Mouse (Mus musculus) liver, embryonic 12.5 days (tissue): ENCODE measurements around the gene Ptprn2. TPM values are rescaled to one million over a fixed set of nuclear protein-coding genes. Genes with fewer than 3 reads are reported as not detected.

Source experiments
- ATAC-seq: fragments of 200-750 bp; cut with Nextera tagmentation; 2 replicates; pipeline ENCODE4 v1.8.0; 2017; ENCODE audit warnings: moderate number of reproducible peaks, mild to moderate bottlenecking, moderate library complexity
- H3K27ac ChIP-seq: fragments of 300-500 bp; sonication (generic); 2 replicates; pipeline ENCODE4 v1.5.1; 2016; ENCODE audit warnings: mild to moderate bottlenecking
- H3K27me3 ChIP-seq: fragments of 300-500 bp; sonication (generic); replicated peaks from 2 replicates; pipeline ENCODE4 v1.6.1; 2016; ENCODE audit warnings: mild to moderate bottlenecking, moderate library complexity
- H3K36me3 ChIP-seq: fragments of 300-500 bp; sonication (generic); 2 replicates; pipeline ENCODE4 v1.6.1; 2016; ENCODE audit warnings: mild to moderate bottlenecking, moderate library complexity
- H3K4me1 ChIP-seq: fragments of 300-500 bp; sonication (generic); 2 replicates; pipeline ENCODE4 v1.6.1; 2016
- H3K4me2 ChIP-seq: fragments of 300-500 bp; sonication (generic); 2 replicates; pipeline ENCODE4 v1.6.1; 2016; ENCODE audit warnings: mild to moderate bottlenecking, moderate library complexity
- H3K4me3 ChIP-seq: fragments of 300-500 bp; sonication (generic); 2 replicates; pipeline ENCODE4 v1.5.1; 2016; ENCODE audit warnings: mild to moderate bottlenecking, moderate library complexity
- H3K9ac ChIP-seq: fragments of 300-500 bp; sonication (generic); 2 replicates; pipeline ENCODE4 v1.6.1; 2016; ENCODE audit warnings: mild to moderate bottlenecking, moderate library complexity
- H3K9me3 ChIP-seq: fragments of 300-500 bp; sonication (generic); replicated peaks from 2 replicates; pipeline ENCODE4 v1.6.1; 2016; ENCODE audit warnings: mild to moderate bottlenecking, moderate library complexity
- WGBS: fragments of 180-500 bp; shearing (Covaris S2); methylation state at CpG from one replicate; pipeline ENCODE4 v1.1.7; 2016; ENCODE audit not compliant: insufficient replicate concordance; 5-methylcytosine and 5-hydroxymethylcytosine counted together
- polyA plus RNA-seq: library from polyadenylated mRNA; unstranded; fragments of >200 nt; fragmentation: Nextera tagmentation; extraction: Ambion mirVana; gene quantifications from 2 replicates; pipeline ENCODE4 v1.2.1, GENCODE M21; 2016

The Ptprn2 gene
- polyA plus RNA-seq, 1 experiment from 2014 or later, result not detected

DNA sequence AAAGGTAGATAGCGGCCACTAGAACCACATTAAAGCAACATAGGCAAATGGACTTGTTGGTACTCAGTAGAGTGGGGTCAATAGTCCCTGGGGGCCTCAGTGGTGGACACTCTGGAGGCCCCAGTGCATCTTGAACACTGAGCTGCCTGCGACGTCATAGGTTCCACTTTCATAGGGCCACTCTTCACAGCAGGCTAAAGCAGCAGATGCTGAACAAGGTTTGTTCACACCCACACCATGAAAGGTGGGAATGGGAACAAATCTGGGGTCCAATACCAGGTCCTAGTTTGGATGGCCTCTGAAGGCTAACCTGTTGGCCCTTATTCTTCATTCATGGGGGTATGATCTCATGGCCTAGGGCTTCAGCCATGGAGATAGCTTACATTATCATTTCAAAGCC, 641.6 kb downstream of the Ptprn2 start:
- Histone ChIP-seq H3K4me2 (no peak overlapping the region), H3K27ac (no peak overlapping the region), H3K9ac (no peak overlapping the region), H3K27me3 (no peaks in the 10 kb centered on the region), H3K4me1 (no peaks in the 10 kb centered on the region), H3K4me3 (no peak overlapping the region), H3K9me3 (no peaks in the 10 kb centered on the region), H3K36me3 (no peaks in the 10 kb centered on the region)
- no peak for ATAC-seq
- 70% methylated on average over 3 of the region's 3 CpGs for WGBS

DNA sequence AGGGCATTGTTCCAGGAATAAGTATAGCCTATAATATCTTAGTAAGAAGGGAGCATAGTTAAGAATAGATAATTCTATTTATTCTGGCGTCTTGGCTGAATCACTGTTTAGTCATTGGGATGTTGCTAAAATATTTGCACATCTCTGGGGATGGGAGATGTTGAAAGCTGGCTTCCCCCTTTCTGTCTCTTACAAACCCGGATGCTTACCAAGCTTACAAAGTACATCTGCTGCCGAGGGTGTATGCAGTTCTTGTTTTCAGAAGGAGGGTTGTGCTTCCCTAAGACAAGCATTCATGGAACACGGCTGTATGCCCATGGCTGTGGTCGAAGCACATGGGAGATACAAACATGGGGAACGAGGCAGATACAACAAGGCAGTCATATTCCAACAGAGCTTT, 642.0 kb downstream of the Ptprn2 start:
- Histone ChIP-seq H3K9me3 (no peaks in the 10 kb centered on the region), H3K4me2 (no peak overlapping the region), H3K4me3 (no peak overlapping the region), H3K27ac (no peak overlapping the region), H3K36me3 (no peaks in the 10 kb centered on the region), H3K27me3 (no peaks in the 10 kb centered on the region), H3K9ac (no peak overlapping the region), H3K4me1 (no peaks in the 10 kb centered on the region)
- no peak for ATAC-seq
- WGBS, result 62% methylated on average over 6 of the region's 6 CpGs

DNA sequence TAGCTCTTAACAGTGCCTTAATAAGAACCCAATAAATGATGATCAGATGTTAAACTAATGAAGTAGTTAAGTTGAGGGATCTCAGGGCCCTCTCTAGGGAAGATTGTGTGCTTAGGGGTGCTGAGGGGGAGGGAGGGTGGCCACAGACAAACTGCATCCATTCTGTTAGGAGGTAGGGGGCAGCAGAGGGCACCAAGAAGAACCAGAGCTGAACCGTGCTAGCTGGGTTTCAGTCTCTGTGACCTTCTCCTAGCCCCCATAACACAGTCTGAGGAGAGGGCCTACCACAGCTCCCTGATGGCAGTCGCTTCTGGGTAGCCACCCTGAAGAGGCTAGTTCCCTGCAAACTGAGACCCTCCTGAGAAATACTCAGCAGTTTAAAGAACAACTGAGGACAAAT, 646.6 kb downstream of the Ptprn2 start:
- Histone ChIP-seq H3K4me2 (no peak overlapping the region), H3K4me1 (no peaks in the 10 kb centered on the region), H3K36me3 (no peaks in the 10 kb centered on the region), H3K27me3 (no peaks in the 10 kb centered on the region), H3K27ac (no peak overlapping the region), H3K4me3 (no peak overlapping the region), H3K9me3 (no peaks in the 10 kb centered on the region), H3K9ac (no peak overlapping the region)
- WGBS, result 5% methylated on average over 2 of the region's 2 CpGs
- ATAC-seq, result no peak

DNA sequence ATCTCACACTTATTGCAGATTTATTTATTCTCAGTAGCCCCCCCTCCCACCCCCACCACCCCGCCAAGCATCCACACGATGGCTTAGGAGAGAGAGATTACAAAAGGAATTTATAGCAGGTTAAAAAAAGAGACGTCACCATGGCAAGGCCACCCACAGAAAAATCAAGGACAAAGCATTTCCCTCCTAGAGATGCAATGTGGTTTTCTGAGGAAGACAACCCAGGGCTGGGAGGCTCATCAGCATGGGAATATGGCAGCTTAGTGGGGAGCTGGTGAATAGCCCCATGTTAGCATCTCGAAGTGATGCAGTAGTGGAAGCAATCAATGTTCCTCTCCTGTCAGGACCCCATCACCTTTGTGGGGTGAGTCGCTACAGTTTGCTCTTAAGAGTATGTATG, 649.7 kb downstream of the Ptprn2 start:
- H3K9ac ChIP-seq, result no peak overlapping the region
- ATAC-seq, result no peak
- no peak overlapping the region for H3K4me3 ChIP-seq
- H3K36me3 ChIP-seq, result no peaks in the 10 kb centered on the region
- no peaks in the 10 kb centered on the region for H3K9me3 ChIP-seq
- no peak overlapping the region for H3K27ac ChIP-seq
- WGBS, result 65% methylated on average over 5 of the region's 5 CpGs
- H3K4me1 ChIP-seq, result no peaks in the 10 kb centered on the region
- no peaks in the 10 kb centered on the region for H3K27me3 ChIP-seq
- H3K4me2 ChIP-seq, result no peak overlapping the region

DNA sequence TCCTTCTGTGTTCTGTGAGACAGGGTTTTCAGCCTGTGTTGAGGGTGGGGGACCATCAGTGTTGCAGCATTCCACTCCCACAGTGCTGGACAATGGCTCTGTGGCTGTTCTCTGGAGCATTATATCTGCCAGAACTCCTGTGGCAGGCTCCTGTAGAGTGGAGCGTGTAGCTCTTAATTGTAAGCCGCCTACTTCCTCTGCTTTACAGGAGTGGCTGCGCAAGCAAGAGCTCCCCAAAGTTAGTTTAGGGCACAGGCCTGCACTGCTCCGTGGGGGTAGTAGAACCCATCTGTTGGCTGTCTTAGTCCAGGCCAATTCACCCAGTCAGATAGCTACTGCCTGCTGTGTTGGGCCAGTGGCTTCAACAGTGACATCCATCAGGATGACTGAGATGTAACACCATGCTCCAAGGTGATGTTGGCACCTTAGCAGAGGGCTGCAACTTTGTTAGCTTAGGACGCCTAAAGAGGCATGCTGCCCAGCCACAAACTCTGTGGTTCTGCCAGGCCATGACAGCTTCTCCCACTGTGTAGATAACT, 651.0 kb downstream of the Ptprn2 start:
- H3K9me3 ChIP-seq, result no peaks in the 10 kb centered on the region
- 53% methylated on average over 5 of the region's 5 CpGs for WGBS
- no peak overlapping the region for H3K4me2 ChIP-seq
- H3K36me3 ChIP-seq, result no peaks in the 10 kb centered on the region
- no peak overlapping the region for H3K9ac ChIP-seq
- no peak overlapping the region for H3K4me3 ChIP-seq
- no peaks in the 10 kb centered on the region for H3K4me1 ChIP-seq
- ATAC-seq, result no peak
- no peaks in the 10 kb centered on the region for H3K27me3 ChIP-seq
- no peak overlapping the region for H3K27ac ChIP-seq

DNA sequence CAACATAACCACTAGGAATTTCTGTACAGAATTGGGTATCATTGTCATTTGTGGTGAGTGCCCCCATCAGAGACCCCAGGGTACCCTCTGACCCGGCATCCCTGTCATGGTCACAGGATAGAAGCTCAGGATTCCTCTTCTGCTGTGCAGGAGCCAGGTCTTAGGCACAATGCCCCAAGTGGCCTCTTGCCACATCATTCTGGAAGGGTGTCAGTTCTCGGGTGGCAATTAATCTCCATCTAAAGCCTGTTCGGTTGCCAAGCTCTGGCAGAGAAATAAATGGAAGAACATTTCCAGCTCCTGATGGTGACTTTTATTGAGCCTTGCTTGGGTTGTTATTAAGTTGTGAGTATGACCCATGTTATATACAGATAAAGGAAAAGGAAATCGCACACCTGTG, 655.4 kb downstream of the Ptprn2 start:
- Histone ChIP-seq H3K4me1 (no peaks in the 10 kb centered on the region), H3K9me3 (no peaks in the 10 kb centered on the region), H3K36me3 (no peaks in the 10 kb centered on the region), H3K4me3 (no peak overlapping the region), H3K27me3 (no peaks in the 10 kb centered on the region), H3K4me2 (no peak overlapping the region), H3K27ac (no peak overlapping the region), H3K9ac (no peak overlapping the region)
- no peak for ATAC-seq
- 69% methylated on average over 4 of the region's 4 CpGs for WGBS

DNA sequence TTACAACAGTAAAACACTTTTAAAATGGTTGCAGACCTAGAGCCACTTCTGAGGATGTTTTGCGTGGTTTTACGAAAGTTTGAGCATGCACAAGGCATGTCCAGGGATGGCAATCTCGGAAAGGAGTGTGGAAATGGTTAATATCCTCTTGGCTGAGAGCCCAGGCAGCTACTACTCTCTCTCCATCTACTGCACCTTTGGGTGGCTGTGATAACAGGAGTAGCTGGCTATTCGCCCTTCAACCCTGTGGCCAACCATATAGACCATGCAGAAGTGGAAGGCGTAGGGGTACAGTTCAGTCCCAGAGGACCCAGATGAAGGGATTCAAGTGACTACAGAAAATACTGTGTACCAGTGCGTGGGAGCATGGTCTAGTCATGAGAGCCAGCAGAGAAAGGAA, 655.9 kb downstream of the Ptprn2 start:
- no peak overlapping the region for H3K4me3 ChIP-seq

DNA sequence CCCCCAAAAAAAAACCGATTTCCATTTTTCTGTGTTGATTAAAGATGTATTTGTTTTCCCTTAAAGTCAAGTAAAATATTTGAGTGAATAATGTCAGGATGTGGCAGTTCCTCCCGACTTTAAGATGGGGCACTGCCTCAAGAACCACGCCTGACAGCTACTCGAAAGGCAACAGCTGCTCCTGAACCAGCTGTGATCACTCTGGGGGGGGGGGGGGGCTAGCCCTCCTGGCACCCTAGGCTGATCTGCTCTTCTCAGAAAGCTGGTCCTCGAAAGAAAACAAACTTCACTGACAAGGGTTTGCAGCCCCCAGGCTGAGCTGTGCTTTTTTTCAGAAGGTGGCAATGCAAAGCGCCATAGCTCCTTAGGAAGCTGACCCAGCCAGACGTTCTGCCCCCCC, 663.7 kb downstream of the Ptprn2 start:
- no peak overlapping the region for H3K4me2 ChIP-seq
- WGBS, result 13% methylated on average over 7 of the region's 7 CpGs
- no peaks in the 10 kb centered on the region for H3K36me3 ChIP-seq
- H3K27ac ChIP-seq, result no peak overlapping the region
- no peak for ATAC-seq
- peaks cover 55% of the 10 kb centered on the region for H3K27me3 ChIP-seq
- H3K4me3 ChIP-seq, result no peak overlapping the region
- H3K9me3 ChIP-seq, result no peaks in the 10 kb centered on the region
- H3K9ac ChIP-seq, result no peak overlapping the region
- H3K4me1 ChIP-seq, result no peaks in the 10 kb centered on the region

More for the DNA sequence above, 655.9 kb downstream of the Ptprn2 start:
- no peak overlapping the region for H3K27ac ChIP-seq
- no peaks in the 10 kb centered on the region for H3K36me3 ChIP-seq
- no peak for ATAC-seq
- no peak overlapping the region for H3K4me2 ChIP-seq
- H3K4me1 ChIP-seq, result no peaks in the 10 kb centered on the region
- WGBS, result 63% methylated on average over 6 of the region's 6 CpGs
- no peaks in the 10 kb centered on the region for H3K9me3 ChIP-seq
- H3K27me3 ChIP-seq, result no peaks in the 10 kb centered on the region
- no peak overlapping the region for H3K9ac ChIP-seq

DNA sequence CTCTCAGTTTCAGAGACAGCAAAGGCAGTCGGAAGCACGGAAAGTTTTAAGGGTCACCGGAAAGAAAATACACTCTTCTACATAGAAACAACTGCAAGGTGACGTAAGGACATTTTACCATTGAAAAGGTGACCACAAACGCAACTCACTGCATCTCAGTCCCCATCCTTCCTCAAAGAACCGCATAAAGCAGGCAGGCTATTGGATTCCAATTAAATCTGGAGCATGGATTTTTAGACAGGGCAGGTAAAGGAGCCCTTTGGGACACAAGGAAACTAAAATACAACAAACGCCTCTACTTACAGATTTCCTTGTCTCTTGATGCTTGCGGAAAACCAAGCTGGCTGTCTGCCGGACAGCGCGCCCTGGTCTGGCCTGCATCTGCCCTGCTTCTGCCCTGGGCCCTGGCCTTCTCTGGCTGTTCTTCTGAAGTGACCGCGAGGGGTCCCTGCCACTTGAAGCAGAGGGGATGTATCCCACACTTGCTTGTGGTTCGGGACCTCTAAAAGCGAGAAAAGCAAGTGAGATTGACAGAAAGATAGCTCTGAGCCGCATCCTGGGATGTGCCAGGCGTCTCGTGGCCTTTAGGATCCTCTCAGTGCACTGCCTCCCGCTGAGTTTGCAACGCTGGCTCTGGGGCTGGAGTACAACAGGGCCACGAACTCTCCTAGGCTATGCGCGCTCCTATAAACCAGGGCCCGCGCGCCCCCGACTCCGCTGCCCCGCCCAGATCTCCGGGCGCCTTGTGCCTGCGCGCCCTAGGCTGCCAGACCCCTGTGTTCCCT, 665.3 kb downstream of the Ptprn2 start:
- Histone ChIP-seq H3K4me3 (no peak overlapping the region), H3K9ac (no peak overlapping the region), H3K36me3 (no peaks in the 10 kb centered on the region), H3K4me1 (no peaks in the 10 kb centered on the region), H3K9me3 (no peaks in the 10 kb centered on the region), H3K4me2 (no peak overlapping the region), H3K27ac (no peak overlapping the region), H3K27me3 (peaks cover 71% of the 10 kb centered on the region)
- 14% methylated on average over 33 of the region's 33 CpGs for WGBS
- ATAC-seq, result no peak

DNA sequence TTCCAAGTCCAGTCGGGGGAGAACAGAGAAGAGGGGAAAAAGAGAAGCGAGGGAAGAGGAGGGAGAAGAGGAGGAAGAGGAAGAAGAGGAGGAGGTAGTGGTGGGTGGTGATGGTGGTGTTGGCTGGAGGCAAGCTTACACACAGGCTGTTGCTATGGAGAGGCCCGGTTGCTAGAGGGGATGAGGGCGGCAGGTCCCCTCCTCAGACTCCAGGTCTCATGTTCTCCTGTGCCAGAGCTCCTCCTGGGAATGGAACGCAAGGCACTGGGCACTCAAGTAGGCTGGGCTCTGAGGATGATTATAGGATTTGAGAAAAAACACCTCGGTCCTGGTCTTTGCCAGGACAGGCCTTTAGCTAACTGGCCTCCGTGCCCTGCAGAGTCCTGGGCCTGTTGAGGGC, 666.1 kb downstream of the Ptprn2 start:
- Histone ChIP-seq H3K9ac (no peak overlapping the region), H3K4me1 (no peaks in the 10 kb centered on the region), H3K27ac (no peak overlapping the region), H3K27me3 (peaks cover 78% of the 10 kb centered on the region), H3K9me3 (no peaks in the 10 kb centered on the region), H3K36me3 (no peaks in the 10 kb centered on the region), H3K4me2 (no peak overlapping the region), H3K4me3 (no peak overlapping the region)
- 12% methylated on average over 7 of the region's 7 CpGs for WGBS
- no peak for ATAC-seq

DNA sequence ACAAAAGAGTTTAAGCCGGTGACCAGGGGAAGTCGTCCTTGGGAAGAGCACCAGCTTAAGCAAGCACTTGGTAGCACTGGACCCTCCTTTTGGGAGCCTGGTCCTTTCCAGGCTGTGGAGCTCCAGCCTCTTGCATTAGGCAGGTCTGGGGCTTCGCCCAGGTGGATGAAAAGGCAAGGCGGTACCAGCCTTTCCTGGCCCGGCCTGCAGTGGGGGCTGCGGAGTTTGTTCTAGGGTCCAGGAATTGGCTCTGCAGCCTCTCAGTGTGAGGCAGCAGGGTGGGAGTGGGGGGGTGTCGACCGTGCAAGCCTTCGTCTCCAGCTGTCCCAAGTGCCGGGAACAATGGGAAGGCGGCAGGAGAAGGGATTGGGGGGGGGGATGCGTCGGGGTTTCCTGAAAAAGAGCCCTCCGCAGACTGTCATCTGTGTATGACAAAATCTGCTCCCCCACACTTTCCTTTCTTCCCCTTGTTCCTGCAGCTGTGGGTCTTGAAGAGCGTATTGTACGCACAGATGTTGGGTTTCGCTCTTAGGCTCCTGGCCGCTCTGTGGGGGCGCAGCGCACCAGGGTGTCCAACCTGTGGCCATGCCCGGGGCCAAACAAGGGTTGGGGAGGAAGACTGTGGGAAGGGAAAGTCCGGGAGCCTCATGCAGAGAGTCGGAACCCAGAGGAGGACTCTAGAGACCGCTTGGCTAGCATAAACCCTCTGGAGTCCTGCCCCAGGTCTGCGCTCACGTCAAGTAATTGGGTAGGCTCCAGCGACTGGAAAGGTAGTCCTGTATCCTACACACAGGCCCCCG, 667.0 kb downstream of the Ptprn2 start:
- no peak for ATAC-seq
- Histone ChIP-seq H3K27ac (no peak overlapping the region), H3K4me1 (no peaks in the 10 kb centered on the region), H3K4me2 (no peak overlapping the region), H3K9me3 (no peaks in the 10 kb centered on the region), H3K27me3 (peaks cover 86% of the 10 kb centered on the region), H3K9ac (no peak overlapping the region), H3K4me3 (no peak overlapping the region), H3K36me3 (no peaks in the 10 kb centered on the region)
- 6% methylated on average over 28 of the region's 28 CpGs for WGBS

DNA sequence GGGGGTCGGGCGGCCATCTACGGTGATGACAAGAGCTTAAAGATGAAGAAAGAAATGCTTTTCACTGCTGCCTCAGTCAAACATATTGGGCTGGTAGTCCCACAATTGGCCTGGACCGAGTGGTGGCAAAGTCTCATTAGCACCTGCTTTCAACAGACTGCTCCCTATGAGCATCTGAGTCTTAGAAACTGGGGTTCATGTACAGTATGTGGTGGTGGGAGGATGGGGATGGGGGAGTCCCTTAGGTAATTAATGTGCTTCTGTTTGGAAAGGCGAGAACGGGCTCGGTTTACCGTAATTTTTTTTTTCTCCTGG, 667.6 kb downstream of the Ptprn2 start:
- H3K27ac ChIP-seq, result no peak overlapping the region
- peak overlapping the region; percentile 61 for H3K4me2 ChIP-seq
- ATAC-seq, result no peak
- no peaks in the 10 kb centered on the region for H3K36me3 ChIP-seq
- H3K9me3 ChIP-seq, result no peaks in the 10 kb centered on the region
- H3K4me1 ChIP-seq, result no peaks in the 10 kb centered on the region
- H3K4me3 ChIP-seq, result 0 out of 2 replicates have a peak overlapping the region, but pooled peaks have one; percentile 43
- 4% methylated on average over 8 of the region's 8 CpGs for WGBS
- H3K27me3 ChIP-seq, result peaks cover 92% of the 10 kb centered on the region
- no peak overlapping the region for H3K9ac ChIP-seq
